Mouse (Mus musculus) skeletal muscle tissue, adult 2 months (tissue): ENCODE data around the gene Rpe.
"Not testable (repeated sequence)": the region's sequence is repeated elsewhere in the genome, so short reads cannot be mapped to it uniquely, and the experiment has no call there.

Source experiments
- DNase-seq: peaks from one replicate; pipeline ENCODE4 v3.0.0-alpha.2; 2012; ENCODE audit warnings: low read depth, low spot score

Gene Rpe

GRCm38 (mm10) chr1:66700693-66701575 lies at the start of gene Rpe:
Gene Rpe, plus strand, starts transcription at chr1:66700831.
- peak; percentile 92 for DNase-seq

DNA sequence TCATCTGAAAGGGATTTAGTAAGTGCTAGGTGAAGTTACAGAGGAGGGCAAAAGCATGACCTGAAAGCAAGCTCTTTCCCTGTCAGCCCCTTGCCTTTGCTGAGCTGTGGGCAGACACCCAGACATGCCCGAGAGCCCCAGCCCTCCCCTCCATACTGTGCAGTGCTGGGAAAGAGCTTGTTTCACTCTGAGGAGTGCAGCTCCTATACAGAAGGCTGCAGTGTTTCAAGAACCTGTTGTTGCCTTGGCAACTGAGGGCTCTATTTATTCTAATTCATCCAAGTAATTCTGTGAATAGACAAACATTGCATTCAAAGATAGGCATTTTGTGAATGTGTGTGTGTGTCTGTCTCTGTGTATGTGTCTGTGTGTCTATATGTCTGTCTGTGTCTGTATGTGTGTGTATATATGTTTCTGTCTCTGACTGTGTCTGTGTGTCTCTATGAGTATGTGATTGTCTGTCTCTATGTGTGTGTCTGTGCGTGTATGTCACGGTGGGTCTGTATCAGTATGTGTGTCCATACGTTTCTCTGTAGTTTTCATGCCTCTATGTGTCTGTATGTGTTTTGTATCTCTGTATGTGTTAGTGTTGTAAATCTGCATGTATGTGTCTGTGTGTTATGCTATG lies 45.4 kb upstream of the Rpe start:
- no peak for DNase-seq

DNA sequence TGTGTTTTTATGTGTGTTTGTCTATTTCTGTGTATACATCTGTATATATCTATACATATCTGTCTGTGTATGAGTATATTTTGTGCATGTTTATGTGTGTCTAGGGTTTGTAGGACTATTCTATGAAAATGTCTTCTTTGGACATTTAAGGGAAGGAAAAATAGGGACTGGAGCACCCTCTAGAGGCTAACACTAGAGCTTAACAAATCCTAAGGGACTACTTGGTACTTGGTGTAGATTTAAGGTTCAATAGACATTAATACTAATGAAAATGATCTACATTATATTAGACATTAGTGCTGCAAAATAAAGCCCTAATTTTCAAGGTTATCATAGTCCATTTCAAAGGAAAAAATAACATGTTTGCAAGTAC lies 44.9 kb upstream of the Rpe start:
- DNase-seq: no peak

GRCm38 (mm10) chr1:66671475-66671874 lies 29.2 kb upstream of the Rpe start:
- DNase-seq: no peak

DNA sequence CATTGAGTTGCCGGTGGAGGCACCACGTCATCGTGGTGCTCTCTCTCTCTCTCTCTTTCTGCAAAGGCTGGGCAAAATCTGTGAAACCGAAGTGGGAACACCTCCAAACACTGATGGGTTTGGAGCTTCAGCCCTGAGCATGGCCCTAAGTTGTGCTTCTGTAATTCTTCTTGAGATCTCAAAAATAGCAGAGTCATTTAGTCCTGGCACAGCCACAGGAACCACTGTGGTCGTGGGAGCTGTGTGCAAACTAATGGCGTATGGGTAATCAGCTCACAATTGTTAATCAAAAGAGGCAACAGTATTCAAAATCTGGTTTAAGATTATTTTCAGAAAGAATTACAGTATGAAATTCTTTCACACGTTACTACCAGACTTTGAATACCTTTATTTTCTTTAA lies 27.8 kb upstream of the Rpe start:
- DNase-seq: no peak

- no peak for DNase-seq
Observed at GRCm38 (mm10) chr1:66677928-66678327, 22.7 kb upstream of the Rpe start.

DNA sequence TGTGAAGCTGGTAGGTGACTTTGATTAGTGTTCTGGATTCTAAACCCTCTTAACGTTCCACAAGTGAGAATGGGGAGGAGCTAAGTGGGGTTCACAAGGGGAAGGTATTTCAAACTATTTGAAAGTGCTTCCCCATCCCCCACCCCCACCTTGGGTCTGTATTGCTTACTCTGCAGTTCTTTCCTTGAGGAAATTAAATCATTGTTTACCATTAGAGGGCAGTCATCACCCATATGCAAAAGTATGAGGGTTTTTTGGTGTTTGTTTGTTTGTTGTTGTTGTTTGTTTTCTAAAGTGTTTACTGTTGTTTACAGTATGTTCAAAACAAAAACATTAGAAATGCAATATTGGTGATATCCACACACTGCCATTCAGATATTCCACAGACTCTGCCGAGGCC lies 22.0 kb upstream of the Rpe start:
- no peak for DNase-seq

DNA sequence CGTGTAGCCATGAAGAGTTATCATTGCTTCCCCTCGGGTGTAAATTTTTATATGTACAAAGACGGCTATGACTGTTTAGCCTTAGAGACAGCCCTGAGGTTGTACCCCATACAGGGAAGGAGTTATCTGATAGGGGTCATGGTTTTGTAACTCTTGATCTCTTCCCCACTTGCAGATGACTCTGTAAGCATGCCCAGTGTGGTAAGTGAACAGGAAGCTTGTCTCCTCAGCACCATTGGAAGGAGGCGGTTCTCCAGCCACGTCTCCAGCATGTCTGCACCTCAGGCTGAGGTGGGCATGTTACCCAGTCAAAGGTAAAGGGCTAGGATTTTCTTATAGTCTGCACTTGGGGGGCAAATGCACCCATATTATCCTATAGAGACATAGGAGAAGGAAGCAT lies 17.7 kb upstream of the Rpe start:
- no peak for DNase-seq

- no peak for DNase-seq
Observed at GRCm38 (mm10) chr1:66691772-66692171, 8.9 kb upstream of the Rpe start.

- DNase-seq: no peak
Observed at GRCm38 (mm10) chr1:66692308-66692707, 8.3 kb upstream of the Rpe start.

DNA sequence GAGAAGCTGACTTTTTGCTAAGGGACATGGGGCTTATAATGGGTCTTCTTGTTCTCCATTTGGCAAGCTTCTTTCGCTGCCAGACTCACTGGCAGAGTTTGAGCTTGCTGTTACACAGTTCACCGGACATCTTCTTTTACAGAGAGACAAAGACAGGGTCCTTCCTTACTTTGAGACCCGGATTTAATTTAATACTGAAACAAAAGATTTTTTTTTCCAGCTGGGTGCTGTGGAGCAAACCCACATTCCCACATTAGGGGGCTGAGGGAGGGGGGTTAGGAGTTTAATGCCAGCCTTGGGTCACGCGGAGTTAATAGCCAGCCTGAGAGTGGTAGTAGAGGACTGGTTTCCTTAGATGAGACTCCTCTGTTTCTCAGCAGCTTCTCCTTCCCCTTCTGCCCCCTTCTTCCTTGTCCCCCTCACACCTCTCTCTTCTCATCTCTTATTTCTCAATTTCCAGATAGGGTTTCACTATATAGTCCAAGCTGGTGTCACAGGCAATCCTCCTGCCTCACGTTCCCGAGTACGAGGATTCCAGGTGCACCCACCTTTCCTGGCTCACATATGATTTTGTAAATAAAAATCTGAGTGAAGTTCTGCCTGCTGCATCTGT lies 7.7 kb upstream of the Rpe start:
- DNase-seq: no peak

DNA sequence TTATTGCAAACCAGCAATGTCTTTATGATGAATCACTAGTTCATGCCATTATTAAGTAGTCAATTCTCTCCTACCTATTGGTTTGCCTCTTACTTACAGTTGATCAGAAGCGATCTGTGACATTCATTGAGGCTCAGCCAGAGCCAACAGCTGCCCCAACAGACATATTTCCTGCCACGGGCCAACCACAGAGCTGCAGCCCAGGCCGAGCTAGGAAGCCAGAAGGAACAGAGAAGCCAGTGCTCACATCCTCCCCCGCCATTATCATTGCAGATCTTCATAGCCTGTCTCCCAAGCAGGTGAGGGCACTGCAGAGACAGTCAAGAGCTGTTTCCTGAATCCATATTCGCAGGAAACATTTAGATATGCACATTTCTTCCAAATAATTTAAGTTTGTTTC lies 6.4 kb upstream of the Rpe start:
- DNase-seq: no peak

DNA sequence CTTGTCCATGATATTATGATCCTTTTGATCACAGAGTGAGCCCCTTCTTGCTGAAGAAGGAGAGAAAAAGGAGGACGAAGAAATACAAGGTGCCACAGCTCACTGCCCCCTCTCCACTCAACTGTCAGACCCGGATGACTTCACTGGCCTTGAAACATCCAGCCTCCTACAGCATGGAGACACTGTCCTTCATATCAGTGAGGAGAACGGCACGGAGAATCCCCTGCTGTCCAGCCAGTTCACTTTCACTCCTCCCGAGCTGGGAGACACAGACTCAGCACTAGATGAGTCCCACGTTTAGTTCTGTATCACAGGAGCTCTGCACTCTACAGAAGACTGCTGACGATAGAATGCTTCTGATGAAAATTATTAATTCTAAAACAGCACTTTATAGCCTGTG lies 5.3 kb upstream of the Rpe start:
- DNase-seq: no peak

- not testable (repeated sequence) for DNase-seq
Observed at GRCm38 (mm10) chr1:66699630-66700029, 1.0 kb upstream of the Rpe start.

GRCm38 (mm10) chr1:66700149-66700692 lies 410 bp upstream of the Rpe start:
- no peak for DNase-seq

DNA sequence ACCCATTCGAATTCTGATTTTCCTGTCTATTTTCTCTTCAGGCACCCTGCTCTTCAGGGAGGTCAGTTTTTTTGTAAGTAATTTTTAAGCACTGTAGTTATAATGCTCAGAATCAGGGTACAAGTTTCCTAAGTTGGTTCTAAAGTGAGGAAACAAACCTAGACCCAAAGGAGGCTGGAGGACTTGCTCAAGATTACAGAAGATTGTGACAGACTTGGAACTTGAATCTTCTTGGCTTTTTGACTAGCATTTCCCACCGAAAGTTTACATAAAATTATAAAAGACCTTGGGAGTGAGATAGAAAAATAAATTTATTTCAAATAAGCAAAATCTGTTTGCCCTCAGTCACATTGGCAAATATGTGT lies 927 bp downstream of the Rpe start:
- no peak for DNase-seq

DNA sequence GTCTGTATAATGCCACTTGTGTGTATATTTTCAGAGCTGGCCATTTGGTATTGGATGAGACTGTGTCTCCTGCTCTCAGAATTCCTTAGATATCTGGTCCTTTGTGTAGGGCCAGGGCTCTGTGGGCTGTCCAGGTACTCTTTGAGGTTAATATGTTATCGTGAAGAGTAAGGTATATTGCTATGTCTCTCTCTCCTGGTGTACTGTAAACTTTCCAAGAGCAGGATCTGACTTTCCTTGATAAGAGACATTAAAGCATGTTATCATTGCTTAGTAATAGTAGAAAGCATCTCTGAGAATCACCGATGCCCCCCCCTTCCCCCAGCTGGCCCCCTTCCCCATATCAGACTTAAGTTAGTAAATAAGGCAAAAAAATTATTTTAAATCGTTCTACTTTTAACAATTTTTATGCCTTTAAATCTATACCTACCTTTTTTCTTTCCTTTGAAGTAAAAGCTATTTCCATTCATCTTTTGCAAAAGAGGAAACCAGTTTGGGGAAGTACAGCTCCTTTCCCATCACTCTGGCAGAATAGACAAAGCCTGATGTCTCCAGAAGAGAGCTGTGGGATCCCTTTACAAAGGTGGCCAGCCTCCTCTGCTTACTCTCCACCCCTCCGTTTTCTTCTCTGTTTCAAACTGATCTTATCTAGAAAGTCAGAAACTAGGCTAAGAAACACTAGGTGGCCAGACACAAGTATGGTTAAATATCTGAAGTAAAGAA lies 2.2 kb downstream of the Rpe start:
- DNase-seq: no peak

DNA sequence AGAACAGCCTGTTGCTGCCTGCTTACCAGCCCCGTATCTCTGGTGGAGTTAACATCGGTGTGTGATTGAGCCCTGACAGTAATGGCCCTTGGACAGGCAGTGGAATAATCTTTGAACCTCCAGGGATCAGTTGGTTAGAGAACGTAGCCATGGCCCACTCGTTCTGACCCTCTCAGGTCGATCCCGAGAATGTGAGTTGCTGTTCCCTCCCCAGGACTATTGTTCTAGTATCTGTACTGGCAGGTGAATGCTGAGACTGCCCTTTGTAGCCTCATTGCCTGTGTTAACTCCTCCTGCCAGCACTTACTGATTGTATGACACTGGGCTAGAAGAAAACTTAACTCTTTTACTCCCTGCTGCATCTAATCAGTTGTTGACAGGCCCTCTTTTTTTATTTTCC lies 3.9 kb downstream of the Rpe start:
- DNase-seq: no peak

DNA sequence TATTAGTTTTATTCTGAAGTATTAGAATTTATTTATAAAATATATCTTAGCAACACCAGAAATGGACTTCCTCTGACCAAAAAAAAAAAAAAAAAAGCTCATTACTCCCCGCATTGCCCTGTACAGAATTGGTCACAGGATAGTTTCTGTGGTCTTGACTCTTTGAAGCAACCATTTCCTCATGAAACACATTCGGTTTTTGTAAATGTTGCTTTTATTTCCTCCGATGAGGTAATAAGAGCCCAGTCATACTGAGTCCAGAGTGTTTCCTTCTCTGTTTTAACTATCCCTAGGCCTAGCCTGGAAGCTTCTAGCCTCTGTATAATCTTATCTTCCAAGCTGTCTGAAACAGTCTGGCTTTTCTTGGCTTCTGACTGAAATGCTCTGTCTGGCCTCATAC lies 12.2 kb downstream of the Rpe start:
- no peak for DNase-seq

DNA sequence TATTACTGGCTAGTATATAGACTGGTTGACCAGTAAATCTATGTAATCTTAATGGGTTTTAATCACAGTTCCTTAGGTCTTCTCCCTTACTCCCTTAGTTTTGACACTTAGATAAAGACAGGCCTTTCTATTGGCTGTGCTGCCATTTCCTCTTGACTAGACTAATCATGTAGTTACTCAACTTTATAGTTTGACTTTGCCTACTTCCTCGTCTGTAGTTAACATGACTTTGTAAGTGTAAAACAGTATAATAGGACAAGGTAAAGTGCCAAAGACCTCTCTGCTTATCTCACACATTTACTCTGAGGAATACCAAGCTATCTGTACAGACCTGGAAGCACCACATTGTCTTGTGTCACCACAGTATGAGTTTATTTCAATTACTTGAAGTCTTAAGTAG lies 29.9 kb downstream of the Rpe start:
- DNase-seq: no peak

DNA sequence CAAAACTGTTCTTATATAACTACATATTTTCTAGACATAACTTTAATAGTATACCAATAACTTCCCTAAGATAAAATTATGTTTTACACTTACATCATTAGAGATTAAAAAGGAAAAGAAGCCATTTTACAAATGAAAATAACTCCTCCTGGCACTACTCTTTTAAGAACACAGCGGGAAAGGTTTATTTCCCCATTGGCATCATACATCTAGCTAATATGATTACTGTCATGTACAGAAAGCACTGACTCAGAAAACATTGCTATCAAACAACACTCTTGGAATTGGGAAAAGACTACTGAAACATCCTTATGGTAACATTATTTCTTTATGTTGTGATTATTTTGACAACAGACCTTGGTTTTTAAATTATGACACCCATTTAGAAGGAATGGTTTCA lies 68.1 kb downstream of the Rpe start:
- no peak for DNase-seq
